Mouse (Mus musculus): ENCODE data around the gene Gm17555.

- TF ChIP-seq CTCF (IDR thresholded peaks at IDR 0.05; ENCODE audit: low read depth), result no peak
- TF ChIP-seq EP300 (IDR thresholded peaks at IDR 0.05; ENCODE audit: low read depth), result no peak
Observed at GRCm38 (mm10) chr2:126236905-126237304, 22.0 kb downstream of the Gm17555 start.

Measured in liver, postnatal 0 days (tissue).